Mouse (Mus musculus) cortical plate, adult 2 months (tissue): ENCODE measurements around the gene Kifc5b. TPM values are rescaled to one million over a fixed set of nuclear protein-coding genes. Genes with fewer than 3 reads are reported as not detected.
"Not testable (repeated sequence)": the region's sequence is repeated elsewhere in the genome, so short reads cannot be mapped to it uniquely, and the experiment has no call there.

Source experiments
- H3K27ac ChIP-seq: fragments of 200-500 bp; 2 replicates; pipeline ENCODE4 v1.5.1; 2012; ENCODE audit warnings: low read length, control low read depth, inconsistent platforms; ENCODE audit not compliant: insufficient read depth
- H3K4me1 ChIP-seq: fragments of 200-500 bp; 2 replicates; pipeline ENCODE4 v1.6.1; 2011; ENCODE audit warnings: low read length; ENCODE audit not compliant: control insufficient read depth, insufficient read depth
- H3K4me3 ChIP-seq: fragments of 200-500 bp; 2 replicates; pipeline ENCODE4 v1.5.1; 2011; ENCODE audit warnings: mild to moderate bottlenecking, low read length, control low read depth; ENCODE audit not compliant: insufficient read depth
- CTCF ChIP-seq: fragments of 200-500 bp; IDR thresholded peaks from 2 replicates; pipeline ENCODE4 v1.5.1; 2011; ENCODE audit warnings: mild to moderate bottlenecking, control low read depth, low read length; ENCODE audit not compliant: insufficient read depth; ENCODE audit errors: extremely low read depth
- POLR2A ChIP-seq: fragments of 200-500 bp; IDR thresholded peaks from 2 replicates; pipeline ENCODE4 v1.6.1; 2011; ENCODE audit warnings: mild to moderate bottlenecking, low read length, control low read depth; ENCODE audit not compliant: insufficient read depth; ENCODE audit errors: extremely low read depth
- polyA plus RNA-seq: library from polyadenylated mRNA; depleted of rRNA; stranded (reverse); fragments of >200 nt; gene quantifications from 2 replicates; pipeline ENCODE4 v1.2.3, GENCODE M21; 2012

The Kifc5b gene
- polyA plus RNA-seq, 1 experiment = 3.9 TPM

GRCm38 (mm10) chr17:26915248-26915647 is 1.6 kb upstream of the Kifc5b start:
- Histone ChIP-seq H3K4me1 (no peaks in the 10 kb centered on the region; the same call in 1 of the 2 replicates), H3K4me3 (no peak overlapping the region), H3K27ac (no peak overlapping the region)
- TF ChIP-seq POLR2A (no peak), CTCF (no peak)

GRCm38 (mm10) chr17:26917560-26917959 is 669 bp downstream of the Kifc5b start:
- H3K27ac ChIP-seq, H3K4me1 ChIP-seq: not testable (repeated sequence)
- H3K4me3 ChIP-seq = peak overlapping the region; percentile 51

GRCm38 (mm10) chr17:26918343-26918742 is 1.5 kb downstream of the Kifc5b start:
- Histone ChIP-seq H3K4me1 (no peaks in the 10 kb centered on the region; the same call in 1 of the 2 replicates), H3K27ac (no peak overlapping the region), H3K4me3 (no peak overlapping the region)
- TF ChIP-seq CTCF = no peak

- not testable (repeated sequence) for H3K4me1 ChIP-seq, H3K4me3 ChIP-seq, H3K27ac ChIP-seq
These were observed 2.6 kb downstream of the Kifc5b start for GRCm38 (mm10) chr17:26919516-26919915.

GRCm38 (mm10) chr17:26922368-26922767 is 5.5 kb downstream of the Kifc5b start:
- H3K4me1 ChIP-seq, H3K4me3 ChIP-seq, H3K27ac ChIP-seq: not testable (repeated sequence)

DNA sequence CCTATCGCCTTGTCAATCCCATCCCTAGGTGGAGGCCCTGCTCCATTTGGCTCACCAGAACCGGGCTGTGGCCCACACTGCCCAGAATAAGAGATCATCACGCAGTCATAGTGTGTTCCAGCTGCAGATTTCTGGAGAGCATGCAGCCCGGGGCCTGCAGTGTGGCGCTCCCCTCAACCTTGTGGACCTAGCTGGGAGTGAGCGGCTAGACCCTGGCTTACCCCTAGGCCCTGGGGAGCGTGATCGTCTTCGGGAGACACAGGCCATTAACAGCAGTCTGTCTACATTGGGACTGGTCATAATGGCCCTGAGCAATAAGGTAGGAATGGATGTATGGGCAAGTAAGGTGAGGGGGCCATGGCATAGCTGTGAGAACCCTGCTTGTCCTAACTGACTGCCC is 8.5 kb downstream of the Kifc5b start:
- H3K4me3 ChIP-seq, H3K27ac ChIP-seq, H3K4me1 ChIP-seq: not testable (repeated sequence)

DNA sequence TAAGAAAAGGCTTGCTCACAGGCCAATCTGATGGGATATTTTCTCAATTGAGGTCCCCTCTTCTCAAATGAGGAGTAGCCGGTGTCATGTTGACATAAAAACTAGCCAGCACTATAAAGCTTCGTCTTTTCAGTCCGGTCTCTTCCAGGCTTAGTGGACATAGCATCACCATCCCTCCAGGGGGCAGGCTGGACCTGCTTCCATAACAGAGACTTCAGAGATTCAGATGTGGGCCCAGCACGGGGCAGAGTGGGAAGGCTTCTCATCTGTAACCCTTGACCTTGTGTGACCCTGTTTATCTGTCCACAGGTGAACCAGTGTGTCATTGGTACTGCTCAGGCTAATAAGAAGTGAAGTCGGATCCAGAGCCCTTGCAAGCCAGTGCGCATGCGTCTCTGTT is 14.9 kb downstream of the Kifc5b start:
- not testable (repeated sequence) for H3K27ac ChIP-seq, H3K4me1 ChIP-seq, H3K4me3 ChIP-seq
- peak; percentile 52 for TF ChIP-seq CTCF

GRCm38 (mm10) chr17:26932839-26933398 is 16.0 kb downstream of the Kifc5b start, which contains the start of gene Phf1:
Gene Phf1 (plus strand): TSS chr17:26933052.
- TF ChIP-seq CTCF (no peak), POLR2A (peak; percentile 82)
- Histone ChIP-seq H3K4me1 (peaks cover under 1% of the 10 kb centered on the region; the same call in 1 of the 2 replicates), H3K4me3 (peak within 1 kb of the TSS; percentile 89), H3K27ac (peak within 1 kb of the TSS; percentile 62)

- Histone ChIP-seq H3K4me1 (peaks cover 1% of the 10 kb centered on the region; the same call in 1 of the 2 replicates), H3K4me3 (peak overlapping the region; percentile 89)
- TF ChIP-seq POLR2A = no peak
- no peak for TF ChIP-seq CTCF
These were observed 16.5 kb downstream of the Kifc5b start for GRCm38 (mm10) chr17:26933419-26933818.

DNA sequence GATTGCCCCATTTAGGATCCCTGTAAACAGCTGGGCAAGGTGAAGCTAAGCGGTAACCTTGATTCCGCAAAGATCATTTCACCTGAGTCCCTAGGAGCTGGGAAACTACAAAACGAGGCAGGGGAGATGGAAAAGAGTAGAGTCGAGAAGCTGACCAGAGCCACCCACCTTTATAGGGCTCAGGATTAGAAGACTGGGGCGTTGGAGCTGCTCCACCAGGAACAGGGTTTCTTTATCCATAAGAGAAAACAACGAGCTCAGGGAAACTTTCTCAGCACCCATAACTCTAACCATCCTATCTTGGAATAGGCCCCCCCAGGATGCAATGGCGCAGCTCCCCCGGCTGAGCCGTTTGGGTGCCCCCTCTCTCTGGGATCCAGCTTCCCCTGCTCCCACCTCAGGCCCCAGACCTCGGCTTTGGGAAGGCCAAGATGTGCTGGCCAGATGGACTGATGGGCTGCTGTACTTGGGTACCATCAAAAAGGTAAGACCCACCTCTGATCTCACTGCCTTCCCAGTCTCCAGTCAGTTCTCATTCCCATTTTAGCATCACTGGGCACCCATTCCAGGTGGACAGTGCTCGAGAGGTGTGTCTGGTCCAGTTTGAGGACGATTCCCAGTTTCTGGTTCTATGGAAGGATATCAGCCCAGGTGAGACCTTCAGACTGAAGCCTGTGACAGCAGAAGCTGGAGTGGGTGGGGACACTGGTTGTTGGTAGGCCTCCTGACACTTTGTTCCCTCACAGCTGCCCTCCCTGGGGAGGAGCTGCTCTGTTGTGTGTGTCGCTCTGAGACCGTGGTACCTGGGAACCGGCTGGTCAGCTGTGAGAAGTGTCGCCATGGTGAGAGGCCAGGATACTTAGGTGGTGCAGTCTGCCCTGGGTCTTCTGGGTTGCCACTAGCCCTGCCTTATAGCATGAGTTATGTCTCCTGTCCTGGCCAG is 17.3 kb downstream of the Kifc5b start:
- Histone ChIP-seq H3K4me3 (peak overlapping the region; percentile 89), H3K27ac (no peak overlapping the region), H3K4me1 (peaks cover 1% of the 10 kb centered on the region; the same call in 1 of the 2 replicates)
- TF ChIP-seq CTCF (no peak), POLR2A (no peak)

More at GRCm38 (mm10) chr17:26933419-26933818, 16.5 kb downstream of the Kifc5b start:
- H3K27ac ChIP-seq = 0 out of 2 replicates have a peak overlapping the region, but pooled peaks have one; percentile 32
